Mouse (Mus musculus): ENCODE measurements around the gene Dync1i2. TPM values are rescaled to one million over a fixed set of nuclear protein-coding genes. Genes with fewer than 3 reads are reported as not detected.

Gene Dync1i2
- polyA plus RNA-seq (2012; rRNA removed) = 286 and 296 TPM in 2 replicates

GRCm38 (mm10) chr2:71211591-71212359 lies at the start of gene Dync1i2:
Gene Dync1i2, plus strand, starts transcription at chr2:71211706.

Other genes with a start within 250 kb of the Dync1i2 start
- 10.3 and 12.4 TPM in 2 replicates for gene Dcaf17, start 156.4 kb upstream of the Dync1i2 start, polyA plus RNA-seq (2012; rRNA removed)
- gene Mettl8, start 156.1 kb upstream of the Dync1i2 start, polyA plus RNA-seq (2012; rRNA removed) = 9.3 and 10.4 TPM in 2 replicates
- 6.7 and 8.0 TPM in 2 replicates for gene Cybrd1, start 93.8 kb upstream of the Dync1i2 start, polyA plus RNA-seq (2012; rRNA removed)
- 75.1 and 81.3 TPM in 2 replicates for gene Slc25a12, start 156.0 kb downstream of the Dync1i2 start, polyA plus RNA-seq (2012; rRNA removed)
- 30.2 and 34.3 TPM in 2 replicates for gene Hat1, start 177.3 kb downstream of the Dync1i2 start, polyA plus RNA-seq (2012; rRNA removed)
- 60.7 and 64.9 TPM in 2 replicates for gene Metap1d, start 241.6 kb downstream of the Dync1i2 start, polyA plus RNA-seq (2012; rRNA removed)